Mouse (Mus musculus) hindbrain, embryonic 16.5 days (tissue): ENCODE measurements around the gene Ust. TPM values are rescaled to one million over a fixed set of nuclear protein-coding genes. Genes with fewer than 3 reads are reported as not detected.

Experiments used
- ATAC-seq: fragments of 200-750 bp; cut with Nextera tagmentation; 2 replicates; pipeline ENCODE4 v1.8.0; 2017; ENCODE audit warnings: moderate TSS enrichment, moderate library complexity
- H3K27ac ChIP-seq: fragments of 300-500 bp; sonication (generic); 2 replicates; pipeline ENCODE4 v1.5.1; 2014; ENCODE audit warnings: low read depth, mild to moderate bottlenecking, control low read depth, low read length, moderate library complexity
- H3K27me3 ChIP-seq: fragments of 300-500 bp; sonication (generic); replicated peaks from 2 replicates; pipeline ENCODE4 v1.6.1; 2014; ENCODE audit warnings: low read length; ENCODE audit not compliant: control insufficient read depth, insufficient read depth
- H3K36me3 ChIP-seq: fragments of 300-500 bp; sonication (generic); 2 replicates; pipeline ENCODE4 v1.6.1; 2014; ENCODE audit warnings: mild to moderate bottlenecking, low read length, moderate library complexity, mixed read lengths; ENCODE audit not compliant: control insufficient read depth, insufficient read depth
- H3K4me1 ChIP-seq: fragments of 300-500 bp; sonication (generic); 2 replicates; pipeline ENCODE4 v1.6.1; 2014; ENCODE audit warnings: low read depth, low read length; ENCODE audit not compliant: control insufficient read depth, insufficient read depth
- H3K4me2 ChIP-seq: fragments of 300-500 bp; sonication (generic); 2 replicates; pipeline ENCODE4 v1.6.1; 2014; ENCODE audit warnings: mild to moderate bottlenecking, low read length, control low read depth, moderate library complexity
- H3K4me3 ChIP-seq: fragments of 300-500 bp; sonication (generic); 2 replicates; pipeline ENCODE4 v1.5.1; 2014; ENCODE audit warnings: mild to moderate bottlenecking, low read length, control low read depth, moderate library complexity
- H3K9ac ChIP-seq: fragments of 300-500 bp; sonication (generic); 2 replicates; pipeline ENCODE4 v1.6.1; 2014; ENCODE audit warnings: low read depth, mild to moderate bottlenecking, control low read depth, low read length, moderate library complexity
- H3K9me3 ChIP-seq: fragments of 300-500 bp; sonication (generic); 2 replicates; pipeline ENCODE4 v1.6.1; 2014; ENCODE audit warnings: mild to moderate bottlenecking, low read length, moderate library complexity; ENCODE audit not compliant: control insufficient read depth
- WGBS: fragments of 180-500 bp; shearing (Covaris S2); extraction: QIAGEN DNeasy Blood & Tissue Kit; methylation state at CpG from one replicate; pipeline ENCODE4 v1.1.7; 2014; 5-methylcytosine and 5-hydroxymethylcytosine counted together
- polyA plus RNA-seq: library from polyadenylated mRNA; unstranded; fragments of >200 nt; fragmentation: Nextera tagmentation; extraction: Ambion mirVana; gene quantifications from 2 replicates; pipeline ENCODE4 v1.2.1, GENCODE M21; 2015

Ust gene
- polyA plus RNA-seq, 1 experiment from 2014 or later: 7.4 TPM

DNA sequence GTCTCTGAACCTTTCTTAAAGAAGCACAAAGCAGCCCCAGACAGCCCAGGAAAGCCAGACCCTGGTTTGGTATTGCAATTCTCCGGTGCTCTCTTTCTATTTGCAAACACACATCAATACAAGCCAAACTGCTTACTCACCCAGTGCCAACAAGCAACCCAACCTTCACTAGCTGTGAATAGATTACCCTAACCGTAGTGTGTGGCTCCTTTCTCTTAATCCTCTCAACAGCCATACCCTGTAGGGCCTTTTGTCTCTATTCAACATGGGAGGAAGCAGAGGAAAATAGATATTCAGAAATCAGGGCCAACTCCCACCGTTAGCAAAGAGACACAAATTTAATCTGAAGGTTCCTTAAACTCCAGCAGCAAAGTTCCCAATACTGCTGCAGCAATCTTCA lies 154.4 kb downstream of the Ust start:
- no peak overlapping the region for H3K9ac ChIP-seq
- H3K4me2 ChIP-seq: no peak overlapping the region
- 32% methylated on average over 3 of the region's 3 CpGs for WGBS
- H3K27me3 ChIP-seq: no peaks in the 10 kb centered on the region
- H3K4me3 ChIP-seq: no peak overlapping the region
- H3K9me3 ChIP-seq: no peaks in the 10 kb centered on the region
- no peak for ATAC-seq
- H3K36me3 ChIP-seq: no peaks in the 10 kb centered on the region
- H3K27ac ChIP-seq: no peak overlapping the region
- H3K4me1 ChIP-seq: no peaks in the 10 kb centered on the region

DNA sequence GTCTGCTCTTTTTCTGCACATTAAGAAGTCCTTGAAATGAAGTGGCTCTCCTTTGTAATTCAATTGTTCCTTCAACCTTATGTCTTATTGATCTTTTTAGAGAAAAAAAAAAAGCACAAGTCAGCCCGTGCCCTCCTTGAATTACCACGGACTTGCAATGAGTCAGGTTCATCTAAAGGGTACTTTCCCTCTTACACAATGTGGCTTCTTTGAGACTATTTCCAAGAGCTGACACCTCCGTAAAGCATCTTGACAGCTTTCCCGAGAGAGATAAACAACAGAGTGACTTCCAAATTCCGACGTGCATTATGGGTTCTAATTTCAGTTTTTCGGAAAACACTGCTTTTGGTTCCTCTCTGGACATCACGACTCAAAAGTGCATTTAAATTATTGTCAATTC lies 155.3 kb downstream of the Ust start:
- no peaks in the 10 kb centered on the region for H3K4me1 ChIP-seq
- 28% methylated on average over 8 of the region's 8 CpGs for WGBS
- H3K27ac ChIP-seq: no peak overlapping the region
- no peaks in the 10 kb centered on the region for H3K9me3 ChIP-seq
- no peak overlapping the region for H3K4me3 ChIP-seq
- no peak for ATAC-seq
- H3K4me2 ChIP-seq: no peak overlapping the region
- H3K9ac ChIP-seq: no peak overlapping the region
- no peaks in the 10 kb centered on the region for H3K36me3 ChIP-seq
- H3K27me3 ChIP-seq: no peaks in the 10 kb centered on the region

DNA sequence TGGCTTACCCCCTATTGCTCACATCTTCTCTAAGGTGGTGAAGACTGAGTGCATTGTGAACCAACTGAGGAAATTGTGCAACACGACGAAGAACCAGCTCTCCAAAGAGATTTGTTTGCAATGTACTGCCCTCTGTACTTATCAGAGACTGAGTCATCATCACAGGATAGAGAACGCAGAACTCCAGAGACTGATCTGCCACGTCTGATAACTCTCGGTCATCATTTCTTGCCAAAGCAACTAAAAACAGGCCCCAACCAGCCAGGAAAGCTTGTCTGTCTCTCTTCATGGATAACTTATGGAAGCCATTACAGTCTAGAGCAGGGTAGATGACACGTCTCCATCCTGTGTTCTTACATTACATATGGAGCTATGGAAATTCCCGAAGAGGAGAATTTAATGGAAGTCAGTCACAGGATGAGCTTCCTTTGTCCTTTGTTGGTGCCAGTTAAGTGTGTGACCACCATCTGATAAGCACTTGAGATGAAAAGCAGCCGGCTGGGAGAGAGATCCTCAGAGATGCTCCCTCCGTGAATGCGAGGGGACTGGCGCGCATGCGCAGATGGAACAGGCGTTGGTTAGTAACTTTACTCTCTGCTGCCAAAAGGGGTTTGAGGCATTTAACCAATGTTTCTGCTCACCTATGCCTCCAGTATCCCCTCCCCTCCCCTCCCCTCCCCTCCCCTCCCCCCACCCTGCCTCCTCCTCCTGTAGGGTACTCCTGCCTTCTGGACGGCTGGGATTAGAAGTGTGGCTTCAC lies 160.2 kb downstream of the Ust start:
- WGBS: 89% methylated on average over 15 of the region's 15 CpGs
- no peaks in the 10 kb centered on the region for H3K27me3 ChIP-seq
- H3K9me3 ChIP-seq: no peaks in the 10 kb centered on the region
- H3K4me3 ChIP-seq: no peak overlapping the region
- ATAC-seq: no peak
- H3K4me2 ChIP-seq: no peak overlapping the region
- no peaks in the 10 kb centered on the region for H3K36me3 ChIP-seq
- H3K9ac ChIP-seq: no peak overlapping the region
- H3K27ac ChIP-seq: no peak overlapping the region
- no peaks in the 10 kb centered on the region for H3K4me1 ChIP-seq

DNA sequence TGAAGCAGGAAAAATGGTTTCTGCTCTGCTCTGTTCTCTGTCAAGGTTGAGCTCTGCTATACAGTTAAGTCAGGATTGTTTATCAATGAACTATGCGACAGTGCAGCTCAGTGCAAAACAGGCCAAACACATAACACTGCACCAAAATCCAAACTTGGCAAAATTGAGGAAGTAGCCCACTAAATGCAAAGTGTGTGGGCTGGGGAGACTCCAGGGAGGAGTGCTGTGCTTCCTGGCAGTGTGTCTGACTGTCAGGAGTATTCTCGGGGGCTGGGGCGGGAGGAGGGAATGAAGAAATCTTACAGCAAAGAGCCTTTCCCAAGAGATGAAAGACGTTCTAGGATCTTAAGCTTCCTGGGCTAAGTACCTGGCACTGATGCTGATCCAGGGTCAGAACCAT lies 165.1 kb downstream of the Ust start:
- WGBS: 85% methylated on average over 4 of the region's 4 CpGs

DNA sequence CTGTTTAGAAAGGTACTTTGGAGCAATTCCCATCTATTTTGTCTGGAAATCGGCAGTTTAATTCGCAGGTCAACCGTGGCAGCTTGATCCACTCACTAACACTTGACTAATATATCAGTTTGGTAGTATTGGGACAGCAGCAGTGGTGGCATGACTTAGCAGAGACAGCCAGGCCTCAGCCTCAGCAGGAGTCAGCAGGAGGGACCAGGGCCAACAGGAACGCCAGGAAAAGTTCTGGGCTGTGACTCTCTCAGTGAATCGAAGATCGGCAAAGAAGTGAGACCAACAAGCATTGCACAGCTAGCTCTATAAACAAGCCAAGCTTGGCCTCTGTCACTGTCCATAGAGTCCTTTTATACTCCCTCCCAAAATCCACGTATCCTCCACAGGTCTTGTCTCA lies 168.0 kb downstream of the Ust start:
- no peaks in the 10 kb centered on the region for H3K9me3 ChIP-seq
- 91% methylated on average over 7 of the region's 7 CpGs for WGBS
- no peak overlapping the region for H3K4me2 ChIP-seq
- no peaks in the 10 kb centered on the region for H3K27me3 ChIP-seq
- H3K36me3 ChIP-seq: no peaks in the 10 kb centered on the region
- no peaks in the 10 kb centered on the region for H3K4me1 ChIP-seq
- H3K9ac ChIP-seq: no peak overlapping the region
- H3K4me3 ChIP-seq: no peak overlapping the region
- no peak for ATAC-seq
- H3K27ac ChIP-seq: no peak overlapping the region

More for the DNA sequence above, 165.1 kb downstream of the Ust start:
- Histone ChIP-seq H3K36me3 (no peaks in the 10 kb centered on the region), H3K4me1 (no peaks in the 10 kb centered on the region), H3K27me3 (no peaks in the 10 kb centered on the region), H3K4me2 (no peak overlapping the region), H3K27ac (no peak overlapping the region), H3K4me3 (no peak overlapping the region), H3K9me3 (no peaks in the 10 kb centered on the region), H3K9ac (no peak overlapping the region)
- no peak for ATAC-seq

DNA sequence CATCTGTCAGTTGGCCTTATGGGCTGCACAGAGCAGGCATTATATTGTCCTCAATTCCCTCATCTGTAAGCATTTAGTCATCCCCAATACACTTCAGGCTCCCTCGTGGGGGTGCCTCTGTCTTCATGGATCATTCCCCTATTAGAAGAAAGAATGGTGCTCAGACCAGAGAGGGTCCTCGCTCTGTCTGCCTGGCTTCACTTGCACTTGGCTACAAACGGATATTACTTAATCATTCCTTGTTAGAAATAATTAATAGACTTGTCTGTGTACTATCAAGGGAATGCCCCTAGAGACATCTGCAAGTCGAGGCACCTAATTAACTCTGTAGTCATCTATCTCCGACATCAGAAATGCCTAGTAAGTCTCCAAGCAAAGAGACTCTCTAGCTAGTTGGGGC lies 171.1 kb downstream of the Ust start:
- Histone ChIP-seq H3K4me1 (no peaks in the 10 kb centered on the region), H3K4me2 (no peak overlapping the region), H3K9ac (no peak overlapping the region), H3K36me3 (no peaks in the 10 kb centered on the region), H3K27me3 (no peaks in the 10 kb centered on the region), H3K4me3 (no peak overlapping the region), H3K9me3 (no peaks in the 10 kb centered on the region), H3K27ac (no peak overlapping the region)
- 48% methylated on average over 5 of the region's 5 CpGs for WGBS
- ATAC-seq: peak; percentile 61; the same call in 1 of the 2 replicates

DNA sequence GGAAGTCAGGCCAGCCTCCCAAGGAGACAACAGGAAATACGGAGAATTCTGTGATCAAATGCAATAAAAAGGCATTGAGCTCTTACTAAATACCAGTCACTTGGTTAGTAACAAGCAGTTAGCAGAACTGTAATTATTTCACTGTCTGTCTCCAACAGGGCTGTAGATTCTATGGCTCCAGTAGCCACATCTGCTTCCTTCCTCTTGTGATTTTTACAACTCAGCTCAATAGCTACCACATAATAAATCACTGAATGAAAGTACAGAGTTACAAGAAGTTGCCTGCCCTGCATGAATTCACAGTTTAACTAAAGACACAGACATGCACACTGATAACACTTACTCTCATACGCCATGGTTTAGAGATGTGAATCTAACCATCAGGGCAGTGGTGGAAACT lies 176.1 kb downstream of the Ust start:
- Histone ChIP-seq H3K27ac (no peak overlapping the region), H3K9me3 (no peaks in the 10 kb centered on the region), H3K27me3 (no peaks in the 10 kb centered on the region), H3K36me3 (no peaks in the 10 kb centered on the region), H3K4me1 (peaks cover 3% of the 10 kb centered on the region), H3K4me2 (no peak overlapping the region), H3K9ac (no peak overlapping the region), H3K4me3 (no peak overlapping the region)
- ATAC-seq: no peak
- WGBS: 88% methylated on average over 2 of the region's 2 CpGs

DNA sequence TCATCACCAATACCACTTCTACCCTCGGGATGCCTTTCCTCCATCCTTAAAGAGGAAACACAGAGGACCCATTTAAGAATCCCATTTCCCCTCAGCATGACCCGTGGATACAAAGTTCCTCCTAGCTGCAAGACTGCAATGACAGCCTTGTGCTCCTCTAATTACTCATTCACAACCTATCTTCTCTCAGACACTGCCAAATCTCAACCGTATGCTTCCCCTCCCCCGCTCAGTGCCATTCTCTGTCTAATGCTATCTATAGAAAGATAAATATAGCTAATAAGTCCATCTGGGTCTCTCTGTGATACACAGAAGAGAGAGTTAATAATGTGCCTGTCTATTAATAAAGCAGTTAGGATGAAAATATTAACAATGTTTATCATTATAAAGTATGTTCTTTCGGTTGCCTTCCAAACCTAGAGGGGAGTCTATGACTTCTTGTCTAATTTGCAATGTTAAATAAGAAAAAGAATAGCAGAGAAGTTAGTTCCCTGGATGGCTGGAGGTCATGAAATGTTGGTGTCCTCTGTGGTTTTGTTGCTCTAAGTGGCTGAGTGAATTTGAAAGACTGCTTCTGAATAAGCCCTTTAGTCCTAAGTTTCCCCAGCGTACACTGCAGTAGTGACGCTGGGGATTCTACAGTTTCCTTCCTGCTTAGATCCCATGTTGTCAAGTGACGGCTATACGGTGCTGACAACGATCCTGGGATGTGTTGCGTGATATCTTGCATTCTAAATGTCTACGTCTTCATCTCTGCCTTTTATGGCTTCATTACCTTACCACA lies 178.8 kb downstream of the Ust start:
- H3K36me3 ChIP-seq: no peaks in the 10 kb centered on the region
- WGBS: 62% methylated on average over 12 of the region's 12 CpGs
- ATAC-seq: peak; percentile 86

DNA sequence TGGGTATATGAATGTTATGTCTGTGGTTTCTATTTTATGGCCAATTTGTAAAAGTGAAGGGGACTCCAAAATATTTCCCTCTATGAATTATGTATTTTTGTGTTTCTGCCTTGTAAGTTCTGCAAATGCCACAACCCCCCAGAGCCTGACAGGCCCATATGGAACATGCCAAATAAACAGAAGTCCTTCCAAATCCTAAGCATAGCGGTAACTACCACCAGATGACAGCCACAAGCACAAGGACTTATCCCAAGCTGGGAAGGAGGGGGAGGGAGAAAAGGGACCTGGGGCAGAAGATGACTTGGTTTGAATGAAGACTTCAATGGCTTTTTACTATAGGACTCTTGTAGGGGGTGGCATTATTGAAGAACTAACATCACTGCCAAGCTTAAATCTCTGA lies 182.0 kb downstream of the Ust start:
- Histone ChIP-seq H3K27ac (no peak overlapping the region), H3K4me1 (peaks cover 3% of the 10 kb centered on the region), H3K27me3 (no peaks in the 10 kb centered on the region), H3K9ac (no peak overlapping the region), H3K4me3 (no peak overlapping the region), H3K36me3 (no peaks in the 10 kb centered on the region), H3K4me2 (no peak overlapping the region), H3K9me3 (no peaks in the 10 kb centered on the region)
- ATAC-seq: no peak
- WGBS: 96% methylated on average over 1 of the region's 1 CpGs

More for the DNA sequence above, 178.8 kb downstream of the Ust start:
- Histone ChIP-seq H3K9me3 (no peaks in the 10 kb centered on the region), H3K9ac (no peak overlapping the region), H3K27ac (0 out of 2 replicates have a peak overlapping the region, but pooled peaks have one; percentile 29), H3K27me3 (no peaks in the 10 kb centered on the region), H3K4me1 (peaks cover 3% of the 10 kb centered on the region), H3K4me2 (no peak overlapping the region), H3K4me3 (no peak overlapping the region)
